Mouse (Mus musculus): ENCODE results near the gene Kcnn3. TPM values are rescaled to one million over a fixed set of nuclear protein-coding genes. Genes with fewer than 3 reads are reported as not detected.

Gene Kcnn3
- total and polyA plus RNA-seq, 2 experiments from 2014 or later = 7.3 to 23.3 TPM

GRCm38 (mm10) chr3:89593524-89593923 lies 73.6 kb downstream of the Kcnn3 start:
- WGBS = 75% methylated on average over 10 of the region's 10 CpGs
- ATAC-seq (ENCODE audit: low FRiP score) = no peak
- Histone ChIP-seq H3K27ac (ENCODE audit: low read depth, low read length) (no peak overlapping the region), H3K27me3 (ENCODE audit: insufficient read depth, low read length) (no peaks in the 10 kb centered on the region), H3K4me3 (ENCODE audit: low read depth, low read length) (no peak overlapping the region), H3K4me2 (ENCODE audit: low read depth, low read length, poor library complexity, severe bottlenecking) (no peak overlapping the region), H3K9ac (replicated peaks; ENCODE audit: low read length, poor library complexity, severe bottlenecking) (no peak overlapping the region), H3K4me1 (ENCODE audit: insufficient read depth, low read length) (0 out of 2 replicates have a peak, but pooled peaks cover 3% of the 10 kb centered on the region), H3K36me3 (ENCODE audit: insufficient read depth, low read length) (no peaks in the 10 kb centered on the region; the same call in 1 of the 2 replicates), H3K9me3 (ENCODE audit: low read length) (no peaks in the 10 kb centered on the region)
- TF ChIP-seq CTCF (IDR thresholded peaks at IDR 0.05) = no peak
- DNase-seq (ENCODE audit: low spot score) = no peak

DNA sequence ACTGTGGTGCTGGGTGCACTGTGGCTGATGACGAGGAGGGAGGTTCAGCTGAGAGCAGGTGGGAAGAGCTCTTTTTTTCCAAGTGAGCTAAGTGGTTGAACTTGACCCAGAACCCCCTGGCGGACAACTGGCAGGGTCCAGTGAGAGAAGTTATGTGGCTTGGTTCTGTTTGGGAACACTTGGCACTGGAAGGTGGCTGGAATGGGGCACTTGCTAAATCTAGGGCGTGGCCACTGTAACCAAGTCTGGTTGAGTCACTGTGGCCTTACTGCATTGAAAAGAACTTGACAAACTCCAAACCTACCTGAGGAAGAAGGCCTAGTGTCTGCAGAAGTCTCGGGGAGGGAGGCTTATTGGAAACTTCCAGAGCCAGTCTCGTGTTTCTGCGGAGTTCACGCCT lies 78.4 kb downstream of the Kcnn3 start:
- 89% methylated on average over 7 of the region's 7 CpGs for WGBS
- no peak overlapping the region for H3K4me3 ChIP-seq (ENCODE audit: low read depth, low read length)
- no peak for TF ChIP-seq CTCF (IDR thresholded peaks at IDR 0.05)
- H3K9me3 ChIP-seq (ENCODE audit: low read length) = no peaks in the 10 kb centered on the region
- no peaks in the 10 kb centered on the region; the same call in 1 of the 2 replicates for H3K36me3 ChIP-seq (ENCODE audit: insufficient read depth, low read length)
- no peaks in the 10 kb centered on the region for H3K27me3 ChIP-seq (ENCODE audit: insufficient read depth, low read length)
- ATAC-seq (ENCODE audit: low FRiP score) = no peak
- 0 out of 2 replicates have a peak, but pooled peaks cover 1% of the 10 kb centered on the region for H3K4me1 ChIP-seq (ENCODE audit: insufficient read depth, low read length)
- H3K27ac ChIP-seq (ENCODE audit: low read depth, low read length) = no peak overlapping the region
- no peak overlapping the region for H3K4me2 ChIP-seq (ENCODE audit: low read depth, low read length, poor library complexity, severe bottlenecking)
- no peak overlapping the region for H3K9ac ChIP-seq (replicated peaks; ENCODE audit: low read length, poor library complexity, severe bottlenecking)
- DNase-seq (ENCODE audit: low spot score) = no peak

DNA sequence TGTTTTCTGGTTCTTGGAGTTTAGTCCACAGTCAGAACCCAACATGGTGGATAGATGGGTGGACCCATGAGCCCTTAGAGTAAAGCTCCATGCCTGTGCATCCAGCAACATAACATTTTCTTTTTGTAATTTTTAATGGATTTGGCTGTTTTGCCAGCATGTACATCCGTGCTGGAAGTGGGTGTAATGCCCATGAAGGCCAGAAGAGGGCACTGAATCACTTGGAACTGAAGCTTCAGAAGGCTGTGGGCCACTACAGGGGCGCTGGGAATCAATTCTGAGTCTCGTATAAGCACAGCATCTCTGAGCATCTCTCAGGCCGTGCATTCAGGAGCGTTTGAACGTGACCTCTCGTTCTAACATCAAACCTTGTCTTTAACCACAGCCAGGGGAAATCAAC lies 79.0 kb downstream of the Kcnn3 start:
- H3K9me3 ChIP-seq (ENCODE audit: low read length) = no peaks in the 10 kb centered on the region

DNA sequence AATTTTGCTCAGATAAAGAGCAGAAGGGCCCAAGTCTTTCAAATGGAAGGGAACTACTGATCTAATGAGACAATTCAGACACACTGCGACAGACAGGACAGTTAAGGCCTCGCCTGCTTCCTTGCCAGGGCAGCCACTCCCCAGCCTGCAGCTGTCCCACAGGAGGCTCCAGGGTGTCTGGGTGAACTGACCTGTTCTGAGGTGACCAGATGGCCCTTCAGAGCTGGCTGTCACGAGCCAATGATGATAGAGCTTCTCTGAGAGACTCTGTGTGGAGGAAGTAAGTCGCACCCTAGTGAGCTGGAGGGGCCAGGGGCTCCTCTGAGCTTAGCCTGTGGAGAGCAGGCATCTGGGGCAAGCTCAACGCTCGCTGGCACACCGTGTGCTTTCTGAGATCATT lies 81.1 kb downstream of the Kcnn3 start:
- no peak overlapping the region for H3K27ac ChIP-seq (ENCODE audit: low read depth, low read length)
- H3K4me1 ChIP-seq (ENCODE audit: insufficient read depth, low read length) = peaks cover 17% of the 10 kb centered on the region
- no peak overlapping the region for H3K4me3 ChIP-seq (ENCODE audit: low read depth, low read length)
- WGBS = 37% methylated on average over 7 of the region's 7 CpGs
- DNase-seq (ENCODE audit: low spot score) (no peak), ATAC-seq (ENCODE audit: low FRiP score) (no peak)
- H3K27me3 ChIP-seq (ENCODE audit: insufficient read depth, low read length) = no peaks in the 10 kb centered on the region
- no peaks in the 10 kb centered on the region; the same call in 1 of the 2 replicates for H3K36me3 ChIP-seq (ENCODE audit: insufficient read depth, low read length)
- no peaks in the 10 kb centered on the region for H3K9me3 ChIP-seq (ENCODE audit: low read length)
- no peak overlapping the region for H3K4me2 ChIP-seq (ENCODE audit: low read depth, low read length, poor library complexity, severe bottlenecking)
- no peak overlapping the region for H3K9ac ChIP-seq (replicated peaks; ENCODE audit: low read length, poor library complexity, severe bottlenecking)
- no peak for TF ChIP-seq CTCF (IDR thresholded peaks at IDR 0.05)

More for the DNA sequence above, 79.0 kb downstream of the Kcnn3 start:
- no peak overlapping the region for H3K4me3 ChIP-seq (ENCODE audit: low read depth, low read length)
- no peaks in the 10 kb centered on the region for H3K4me1 ChIP-seq (ENCODE audit: insufficient read depth, low read length)
- H3K27me3 ChIP-seq (ENCODE audit: insufficient read depth, low read length) = no peaks in the 10 kb centered on the region
- H3K36me3 ChIP-seq (ENCODE audit: insufficient read depth, low read length) = no peaks in the 10 kb centered on the region; the same call in 1 of the 2 replicates
- H3K4me2 ChIP-seq (ENCODE audit: low read depth, low read length, poor library complexity, severe bottlenecking) = no peak overlapping the region
- no peak overlapping the region for H3K27ac ChIP-seq (ENCODE audit: low read depth, low read length)
- no peak overlapping the region for H3K9ac ChIP-seq (replicated peaks; ENCODE audit: low read length, poor library complexity, severe bottlenecking)
- WGBS = 96% methylated on average over 7 of the region's 7 CpGs
- TF ChIP-seq CTCF (IDR thresholded peaks at IDR 0.05) = peak; percentile 35; the same call in 1 of the 2 replicates
- no peak for ATAC-seq (ENCODE audit: low FRiP score)
- no peak for DNase-seq (ENCODE audit: low spot score)

DNA sequence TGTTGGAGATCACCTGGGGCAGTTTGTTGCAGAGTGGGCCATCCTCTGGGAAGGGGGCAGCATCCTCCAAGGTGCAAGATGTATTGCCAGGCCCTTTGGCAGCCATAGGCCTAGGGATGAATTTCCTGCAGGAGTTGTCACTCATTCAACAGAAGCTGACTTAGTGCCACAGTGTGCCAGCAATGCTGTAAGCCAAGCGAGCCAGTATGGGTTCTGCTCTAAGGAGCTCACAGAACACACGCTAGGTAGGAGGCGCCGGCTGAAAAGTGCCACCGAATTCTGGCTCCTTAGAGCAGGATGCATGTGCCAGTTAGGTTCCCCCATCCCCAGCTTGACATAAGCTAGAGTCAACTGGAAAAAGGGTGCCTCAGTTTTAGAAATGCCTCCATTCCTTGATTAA lies 83.3 kb downstream of the Kcnn3 start:
- no peak for ATAC-seq (ENCODE audit: low FRiP score)
- Histone ChIP-seq H3K27me3 (ENCODE audit: insufficient read depth, low read length) (no peaks in the 10 kb centered on the region), H3K4me1 (ENCODE audit: insufficient read depth, low read length) (peaks cover 26% of the 10 kb centered on the region), H3K27ac (ENCODE audit: low read depth, low read length) (no peak overlapping the region), H3K36me3 (ENCODE audit: insufficient read depth, low read length) (no peaks in the 10 kb centered on the region; the same call in 1 of the 2 replicates), H3K4me3 (ENCODE audit: low read depth, low read length) (no peak overlapping the region), H3K4me2 (ENCODE audit: low read depth, low read length, poor library complexity, severe bottlenecking) (no peak overlapping the region), H3K9ac (replicated peaks; ENCODE audit: low read length, poor library complexity, severe bottlenecking) (no peak overlapping the region), H3K9me3 (ENCODE audit: low read length) (no peaks in the 10 kb centered on the region)
- no peak for DNase-seq (ENCODE audit: low spot score)
- 90% methylated on average over 5 of the region's 5 CpGs for WGBS
- no peak for TF ChIP-seq CTCF (IDR thresholded peaks at IDR 0.05)

DNA sequence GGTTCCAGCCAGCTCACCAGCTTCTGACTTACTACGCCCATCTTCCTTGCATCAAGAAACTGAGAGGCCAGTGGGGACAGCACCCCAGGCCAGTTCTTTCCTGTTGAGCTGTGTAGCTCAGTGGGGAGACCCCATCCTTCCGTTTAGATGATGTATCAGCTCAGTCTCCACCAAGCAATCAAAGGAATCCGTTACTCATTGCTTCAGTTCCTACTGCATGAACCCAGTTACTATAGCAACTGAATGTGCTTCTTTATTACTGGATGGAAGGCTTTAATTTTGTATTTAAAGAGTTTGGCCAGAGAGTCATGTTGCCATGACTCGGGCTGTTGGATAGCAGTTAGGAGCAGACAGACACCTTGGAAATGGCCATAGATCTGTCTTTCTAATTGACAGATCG lies 85.3 kb downstream of the Kcnn3 start:
- Histone ChIP-seq H3K27me3 (ENCODE audit: insufficient read depth, low read length) (no peaks in the 10 kb centered on the region), H3K36me3 (ENCODE audit: insufficient read depth, low read length) (no peaks in the 10 kb centered on the region), H3K9ac (replicated peaks; ENCODE audit: low read length, poor library complexity, severe bottlenecking) (no peak overlapping the region), H3K4me2 (ENCODE audit: low read depth, low read length, poor library complexity, severe bottlenecking) (no peak overlapping the region), H3K9me3 (ENCODE audit: low read length) (no peaks in the 10 kb centered on the region), H3K27ac (ENCODE audit: low read depth, low read length) (peak overlapping the region; percentile 65), H3K4me1 (ENCODE audit: insufficient read depth, low read length) (peaks cover 26% of the 10 kb centered on the region), H3K4me3 (ENCODE audit: low read depth, low read length) (no peak overlapping the region)
- peak; percentile 65 for DNase-seq (ENCODE audit: low spot score)
- ATAC-seq (ENCODE audit: low FRiP score) = peak; percentile 62
- WGBS = 35% methylated on average over 5 of the region's 5 CpGs
- TF ChIP-seq CTCF (IDR thresholded peaks at IDR 0.05) = no peak
